Mouse (Mus musculus) B cell, adult 2 months (primary cell): ENCODE measurements around the gene Izumo1.

Experiments
- DNase-seq, 2 experiments: peaks; one replicate each; pipeline ENCODE4 v3.0.0; 2022

The Izumo1 gene

DNA sequence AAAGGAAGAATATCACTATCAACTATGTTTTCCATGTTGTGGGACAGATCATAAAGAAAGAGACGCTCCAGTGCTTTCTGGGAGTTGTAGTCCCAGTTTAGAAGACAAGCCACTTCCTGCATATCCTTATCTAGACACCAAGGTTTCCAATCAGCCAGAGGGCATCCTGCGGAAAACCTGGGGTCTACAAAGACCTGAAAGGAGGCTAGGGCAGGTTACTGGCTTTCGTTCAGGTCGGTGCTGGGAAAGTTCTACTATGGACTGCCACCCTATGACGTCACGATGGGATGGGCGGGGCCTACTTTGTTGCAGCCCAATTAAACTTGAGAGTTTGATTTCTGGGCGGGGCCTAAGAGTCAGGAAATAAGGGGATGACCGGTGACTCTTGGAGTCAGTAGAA is at the start of gene Izumo1:
Gene Izumo1 (plus strand): TSS at position 369 of the 400 bp plus-strand sequence.
- peak; percentile 38 to 57 for DNase-seq

DNA sequence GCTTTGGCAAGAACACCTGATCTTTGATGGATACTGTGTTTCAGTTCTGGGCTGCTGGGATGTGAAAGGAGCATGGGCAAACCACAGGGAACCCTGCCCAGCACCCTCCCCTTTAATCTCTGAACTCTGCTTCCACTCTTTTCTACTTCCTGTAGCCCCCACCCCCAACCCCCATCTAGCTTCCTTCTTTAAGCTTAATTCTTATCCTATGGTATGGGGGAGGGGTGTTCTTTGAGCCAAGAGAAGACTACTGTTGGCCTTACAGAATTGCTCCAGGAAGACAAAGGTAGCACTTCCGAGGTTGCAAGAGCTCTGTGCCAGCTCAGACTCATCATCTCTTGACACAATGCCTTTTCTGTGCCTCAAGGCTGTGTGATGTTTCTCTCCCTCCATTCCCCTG is 49.6 kb upstream of the Izumo1 start:
- no peak for DNase-seq

GRCm38 (mm10) chr7:45573954-45574353 is 47.7 kb upstream of the Izumo1 start:
- DNase-seq, result no peak

DNA sequence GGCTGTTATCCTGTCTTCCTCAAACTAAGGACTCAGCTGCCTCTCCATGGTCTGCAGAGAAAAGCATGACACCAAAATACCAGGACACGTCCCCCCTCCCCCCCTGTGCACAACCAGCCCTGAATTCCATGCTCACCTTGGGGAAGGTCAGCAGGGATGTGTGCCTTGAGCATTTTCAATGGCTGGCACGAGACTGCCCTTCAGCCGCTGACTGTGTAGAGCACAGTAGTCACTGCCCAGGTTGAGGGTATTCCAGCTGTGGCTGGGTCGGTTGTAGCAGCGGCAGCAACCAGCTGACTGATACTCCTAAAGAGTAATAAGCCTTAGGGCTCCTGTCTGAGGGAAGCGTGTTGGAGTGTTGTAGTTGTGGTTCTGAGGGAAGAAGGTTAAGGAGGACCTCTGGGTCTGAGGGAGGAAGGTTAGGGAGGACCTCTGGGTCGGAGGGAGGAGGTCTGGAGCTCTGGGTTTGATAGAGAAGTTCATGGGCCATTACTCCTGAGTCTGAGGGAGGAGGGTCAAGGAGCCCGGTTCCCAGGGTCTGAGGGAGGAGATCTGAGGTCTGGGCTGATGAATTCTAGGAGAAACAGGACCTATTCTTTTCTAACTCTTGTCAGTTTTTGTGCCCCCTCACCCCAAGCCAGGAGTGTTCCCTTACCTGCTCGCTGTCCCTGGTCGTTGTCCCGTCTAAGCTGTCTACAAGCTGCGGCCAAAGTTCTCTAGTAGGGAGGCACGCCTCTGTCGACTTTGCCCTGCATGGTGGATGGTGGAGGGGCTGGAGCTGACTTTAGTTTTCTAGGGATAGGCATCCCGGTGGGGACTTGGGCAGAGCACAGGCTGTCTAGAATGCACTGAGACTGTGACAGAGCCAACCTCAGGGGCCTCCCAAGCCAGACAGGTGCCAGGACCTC is 46.9 kb upstream of the Izumo1 start:
- DNase-seq, result no peak

DNA sequence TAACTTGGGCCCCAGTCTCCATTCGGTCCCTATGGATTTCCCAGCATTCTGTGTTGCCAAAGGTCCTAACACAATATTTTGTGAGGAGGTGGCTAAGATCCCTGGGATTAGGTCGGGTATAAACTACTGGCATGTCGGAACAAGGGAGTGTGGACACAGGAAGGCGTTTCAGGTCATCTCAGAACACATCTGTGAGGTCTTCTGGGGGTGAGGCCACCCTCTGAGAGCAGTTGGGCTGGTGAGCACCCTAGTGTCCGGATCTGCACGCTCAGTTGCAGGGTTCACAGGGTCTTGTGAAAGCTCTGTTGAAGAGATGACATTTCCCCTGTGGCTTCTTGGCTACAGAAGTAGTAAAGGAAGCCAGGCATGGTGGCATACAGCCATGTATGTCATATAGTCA is 35.7 kb upstream of the Izumo1 start:
- DNase-seq, result no peak

- DNase-seq, result no peak
Observed at GRCm38 (mm10) chr7:45587631-45588592, 33.7 kb upstream of the Izumo1 start.

- DNase-seq, result peak; percentile 84 to 87
Observed at GRCm38 (mm10) chr7:45589173-45589572, 32.4 kb upstream of the Izumo1 start.

DNA sequence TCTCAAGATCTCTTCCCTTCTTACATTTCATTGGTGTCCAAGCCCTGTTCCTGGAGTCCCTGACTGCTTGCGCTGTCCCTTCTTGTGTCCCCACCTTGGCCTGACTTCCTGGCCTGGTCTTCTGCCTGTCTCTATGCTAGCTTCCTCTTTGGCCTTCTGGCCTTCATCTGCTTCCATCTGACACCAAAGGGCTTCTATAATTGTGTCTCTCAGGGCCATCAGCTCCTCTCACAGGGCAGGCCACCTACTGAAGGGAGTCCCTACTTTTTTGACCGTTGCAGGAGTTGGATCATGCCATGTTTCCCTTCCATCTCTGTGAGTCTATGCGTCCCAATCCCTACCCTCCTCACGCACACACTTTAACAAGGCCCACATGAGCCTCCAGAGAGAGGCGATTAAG is 31.7 kb upstream of the Izumo1 start:
- no peak for DNase-seq

DNA sequence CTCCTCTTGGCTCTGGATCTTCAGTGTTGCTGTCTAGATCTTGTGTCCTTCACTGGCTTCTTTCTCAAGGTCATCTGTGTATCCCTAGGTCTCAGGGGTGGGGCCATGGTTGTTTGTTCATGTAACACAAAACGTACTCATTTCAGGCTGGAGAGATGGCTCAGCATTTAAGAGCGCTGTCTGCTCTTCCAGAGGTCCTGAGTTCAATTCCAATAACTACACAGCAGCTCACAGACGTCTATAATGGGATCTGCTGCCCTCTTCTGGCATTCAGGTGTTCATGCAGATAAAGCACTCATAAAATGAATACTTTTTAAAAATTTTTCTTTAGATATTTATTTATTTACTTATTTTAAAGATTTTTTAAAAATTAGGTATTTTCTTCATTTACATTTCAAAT is 30.7 kb upstream of the Izumo1 start:
- DNase-seq, result no peak

GRCm38 (mm10) chr7:45591880-45592279 is 29.7 kb upstream of the Izumo1 start:
- peak; percentile 64 to 75 for DNase-seq

- DNase-seq, result peak; percentile 87
Observed at GRCm38 (mm10) chr7:45593118-45593815, 28.3 kb upstream of the Izumo1 start.

GRCm38 (mm10) chr7:45595176-45595575 is 26.4 kb upstream of the Izumo1 start:
- no peak for DNase-seq

- DNase-seq, result no peak
Observed at GRCm38 (mm10) chr7:45596107-45596506, 25.5 kb upstream of the Izumo1 start.

DNA sequence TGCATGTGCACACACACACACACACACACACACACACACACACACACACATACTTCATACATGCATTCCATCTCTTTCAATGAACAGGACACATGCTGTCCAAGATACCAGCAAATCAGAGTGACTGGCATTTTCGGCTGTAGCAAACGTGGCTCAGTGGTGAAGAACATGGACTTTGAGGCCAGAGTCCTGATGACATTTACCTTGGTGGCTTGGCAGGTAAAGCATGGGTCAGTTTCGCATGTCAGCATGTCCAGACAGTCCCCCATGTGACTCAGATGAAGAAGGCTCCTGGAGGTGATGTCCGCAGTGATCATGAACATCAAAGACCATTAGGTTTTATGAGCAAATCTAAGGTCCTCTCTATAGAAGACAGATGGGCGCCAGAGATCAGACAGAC is 24.6 kb upstream of the Izumo1 start:
- no peak for DNase-seq

DNA sequence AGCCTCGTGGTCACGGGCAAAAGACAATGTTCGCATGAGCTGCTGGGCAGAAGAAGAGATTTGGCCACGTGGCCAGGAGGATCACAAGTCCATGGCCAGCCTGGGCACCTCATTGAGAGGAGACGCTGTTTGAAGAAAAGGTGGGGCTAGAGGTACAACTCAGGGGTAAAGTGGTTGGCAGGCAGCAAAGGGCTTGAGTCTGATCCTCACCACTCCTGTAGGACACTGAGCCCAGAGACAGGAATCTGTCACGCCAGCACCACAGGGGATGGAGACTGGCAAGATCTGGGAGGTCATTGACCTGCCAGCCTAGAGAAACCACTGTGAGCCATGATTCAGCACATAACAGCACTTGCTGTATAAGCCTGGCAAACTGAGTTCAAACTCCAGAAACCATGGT is 24.1 kb upstream of the Izumo1 start:
- DNase-seq, result no peak

GRCm38 (mm10) chr7:45598960-45599879 is 22.4 kb upstream of the Izumo1 start:
- no peak for DNase-seq

DNA sequence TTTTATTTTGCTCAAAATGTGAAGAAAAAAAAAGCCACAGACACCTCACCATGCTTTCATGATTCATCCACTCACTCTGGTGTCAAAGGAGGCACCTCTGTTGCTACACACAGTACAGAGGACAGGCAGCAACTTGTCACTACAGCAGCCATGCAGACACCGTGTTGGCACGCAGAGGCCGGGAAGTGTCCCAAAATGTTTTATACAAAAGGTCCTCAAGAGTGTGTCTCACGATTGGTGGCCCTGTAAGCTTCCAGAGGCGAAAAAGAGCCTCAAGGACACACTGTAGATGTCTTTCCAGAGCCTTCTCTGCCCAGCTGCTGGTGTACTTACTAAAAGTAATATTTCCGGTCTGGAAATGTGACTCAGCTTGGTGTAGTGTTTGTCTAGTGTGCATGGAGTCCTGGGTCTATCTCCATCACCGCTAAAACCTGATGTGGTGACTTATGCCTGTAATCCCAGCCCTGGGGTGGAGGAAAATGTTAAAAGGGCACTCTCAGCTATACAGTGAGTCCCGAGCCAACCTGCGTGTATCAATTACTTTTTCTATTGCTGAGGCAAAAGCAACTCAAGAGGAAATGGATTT is 15.8 kb upstream of the Izumo1 start:
- DNase-seq, result no peak

GRCm38 (mm10) chr7:45609511-45609910 is 12.1 kb upstream of the Izumo1 start:
- no peak for DNase-seq

GRCm38 (mm10) chr7:45616277-45616676 is 5.3 kb upstream of the Izumo1 start:
- no peak for DNase-seq

DNA sequence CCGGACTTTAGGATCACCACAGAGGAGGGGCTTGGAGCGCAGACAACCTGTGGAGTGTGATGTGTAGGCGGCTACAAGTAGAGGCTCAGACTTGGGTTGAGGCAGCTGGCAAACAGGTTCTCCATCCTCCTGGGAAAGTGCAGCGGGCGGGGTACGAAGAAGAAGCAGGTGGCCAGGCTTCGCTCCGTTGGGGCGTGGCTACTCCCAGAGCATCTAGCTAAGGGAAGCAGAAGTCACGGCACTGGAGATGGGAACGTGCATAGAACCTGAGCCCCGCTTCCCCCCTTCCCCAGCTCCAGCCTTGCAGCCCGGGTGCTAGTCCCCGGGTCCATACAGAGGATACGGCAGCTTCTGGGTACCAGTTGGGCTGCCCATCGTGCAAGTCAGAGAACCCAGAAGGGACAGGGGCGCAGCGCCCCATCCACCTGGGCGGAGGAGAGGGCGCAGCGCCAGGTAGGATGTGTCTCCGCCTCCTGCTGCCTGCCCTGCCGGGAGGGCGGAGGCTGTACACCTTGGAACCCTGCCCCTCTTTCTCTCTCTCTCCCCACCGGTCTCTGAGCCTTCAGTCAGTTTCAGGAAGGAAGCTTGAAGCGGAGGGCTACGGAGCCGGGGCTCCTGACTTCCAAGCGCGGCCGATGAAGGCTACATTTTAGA is 4.4 kb upstream of the Izumo1 start, which contains the start of gene Fut1:
Gene Fut1 (plus strand): TSS at position 248 of the 654 bp plus-strand sequence.
- no peak for DNase-seq

GRCm38 (mm10) chr7:45618316-45618715 is 3.3 kb upstream of the Izumo1 start:
- no peak for DNase-seq
